Mouse (Mus musculus) heart, postnatal 25 days (tissue): ENCODE measurements around the gene Vmn2r63. TPM values are rescaled to one million over a fixed set of nuclear protein-coding genes. Genes with fewer than 3 reads are reported as not detected.
"Not testable (repeated sequence)": the region's sequence is repeated elsewhere in the genome, so short reads cannot be mapped to it uniquely, and the experiment has no call there.

Experiments used
- DNase-seq: peaks from one replicate; pipeline ENCODE4 v3.0.0; 2022; ENCODE audit warnings: low spot score
- intact Hi-C: fragments of 180-260 bp; cut with DNase I; formaldehyde crosslinking; loops from one replicate; pipeline ENCODE4 v1.15.1; 2025
- microRNA-seq: library from miRNA; unstranded; fragments of <30 nt; microRNA quantifications from one replicate; pipeline ENCODE4 v1.2.0, GENCODE M21; 2022
- total RNA-seq, 2 experiments: library from RNA; stranded (reverse); gene quantifications; 2 replicates each; pipeline ENCODE4 v1.2.3; 2021

The Vmn2r63 gene
- not detected for total RNA-seq

DNA sequence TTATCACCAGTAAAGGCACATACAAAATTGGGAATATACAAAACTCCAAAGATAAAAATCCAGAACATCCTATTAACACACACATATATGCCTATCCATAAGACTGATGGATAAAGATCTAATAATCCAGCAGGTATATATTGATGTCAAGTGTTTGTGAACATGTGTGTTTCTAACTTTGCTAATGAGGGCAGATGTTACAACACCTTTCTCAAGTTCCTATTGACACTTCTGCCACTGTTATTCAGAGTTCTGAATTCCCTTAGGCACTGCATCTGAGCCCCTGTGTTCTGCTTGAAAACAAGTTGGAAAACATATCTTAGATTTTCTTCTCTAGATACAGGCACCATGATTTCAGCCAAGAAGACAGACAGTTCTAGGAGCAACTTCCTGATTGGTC, at the start of gene Vmn2r63:
TSS of gene Vmn2r63 (minus strand) at position 101 of the 400 bp plus-strand sequence.
- intact Hi-C loops, DNase-seq: not testable (repeated sequence)

- intact Hi-C loops = no loop called here
- DNase-seq = no peak
These were observed 47.1 kb upstream of the Vmn2r63 start for GRCm38 (mm10) chr7:42980739-42981138.

DNA sequence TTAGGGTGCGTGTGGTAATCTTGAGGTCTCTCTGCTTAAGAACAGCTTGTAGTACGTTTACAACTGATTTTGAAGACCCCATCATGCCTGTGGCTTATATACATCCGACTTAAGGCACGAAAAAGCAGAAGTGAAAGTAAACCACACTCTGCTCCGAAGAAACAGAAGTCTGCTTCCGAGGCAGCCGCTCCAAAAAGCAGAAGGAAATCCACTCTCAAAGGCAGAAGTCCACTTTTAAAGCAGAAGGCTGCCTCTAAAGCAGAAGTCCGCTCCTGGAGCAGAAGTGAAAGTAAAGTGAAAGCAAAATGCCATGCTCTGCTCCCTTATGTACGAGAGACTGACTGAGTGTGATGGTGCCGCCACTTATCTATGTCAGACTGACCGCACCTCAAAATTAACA, 46.5 kb upstream of the Vmn2r63 start:
- no peak for DNase-seq

DNA sequence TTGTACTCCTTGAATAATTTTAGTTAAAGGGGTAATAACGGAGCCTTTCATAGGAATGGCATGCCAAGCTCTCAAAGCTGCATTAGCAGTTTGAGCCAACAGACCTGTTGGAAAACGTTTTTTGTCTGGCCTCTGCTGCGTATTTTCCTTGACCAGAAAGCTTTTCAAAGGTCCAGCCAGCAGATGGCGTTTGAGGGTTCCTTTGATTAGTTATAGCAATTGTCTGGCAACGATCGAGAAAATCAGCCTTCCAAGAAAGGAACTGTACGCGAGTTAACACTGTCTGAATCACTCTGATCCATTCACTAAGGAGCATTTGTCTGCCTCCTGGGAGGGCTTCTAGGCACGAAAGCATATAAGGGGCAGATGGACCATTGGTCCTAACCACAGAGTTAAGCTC, 31.6 kb upstream of the Vmn2r63 start:
- intact Hi-C loops = no loop called here
- no peak for DNase-seq

More for the DNA sequence above, 46.5 kb upstream of the Vmn2r63 start:
- intact Hi-C loops = no loop called here

- intact Hi-C loops = not testable (repeated sequence)
These were observed 35.6 kb downstream of the Vmn2r63 start for GRCm38 (mm10) chr7:42898067-42898466.

GRCm38 (mm10) chr7:42878090-42878489, 55.5 kb downstream of the Vmn2r63 start:
- intact Hi-C loops = no loop called here
- no peak for DNase-seq

More at GRCm38 (mm10) chr7:42898067-42898466, 35.6 kb downstream of the Vmn2r63 start:
- DNase-seq = not testable (repeated sequence)

- DNase-seq, intact Hi-C loops: not testable (repeated sequence)
These were observed 66.7 kb downstream of the Vmn2r63 start, which contains the start of gene Gm2381 for GRCm38 (mm10) chr7:42866801-42867458. Gene Gm2381 (minus strand): TSS chr7:42867234.

Small RNAs within 50 kb of the gene (microRNA-seq; reads per million reads assigned to microRNA genes)
- gene Gm23256 = not detected

Other genes starting within 250 kb of the Vmn2r63 start
- gene Zfp975, start 241.1 kb downstream of the Vmn2r63 start, total RNA-seq = 1 to 10 TPM; 4.0 to 5.4 TPM
- gene Gm17067, start 206.8 kb downstream of the Vmn2r63 start, total RNA-seq = not detected
- not detected for gene Vmn2r62, start 140.3 kb downstream of the Vmn2r63 start, total RNA-seq
- under 1 TPM; 0.06 to 0.08 TPM for gene Gm2381, start 66.6 kb downstream of the Vmn2r63 start, total RNA-seq
- not detected for gene Gm9268, start 84.9 kb upstream of the Vmn2r63 start, total RNA-seq
- not detected for gene Zfp936, start 180.4 kb upstream of the Vmn2r63 start, total RNA-seq